Mouse (Mus musculus): ENCODE measurements at regions not wholly inside any gene's neighbourhood (a gene's known extent, or its start where the extent isn't known, plus 50 kb on each side); places are given as distances from the start of the nearest gene placed in this dataset.
A peak's percentile ranks its signal among the peaks of the same experiment; 100 is the strongest.

- DNase-seq (ENCODE audit: low spot score) (no peak), ATAC-seq (replicated peaks; ENCODE audit: insufficient number of reproducible peaks, low FRiP score, low TSS enrichment, low read depth) (no peak)
- H3K27ac ChIP-seq (replicated peaks; ENCODE audit: low read depth, low read length), result no peak overlapping the region
- no peak overlapping the region for H3K4me3 ChIP-seq (ENCODE audit: low read depth, low read length)
- H3K4me2 ChIP-seq (ENCODE audit: low read depth, low read length), result no peak overlapping the region
- no peaks in the 10 kb centered on the region for H3K9me3 ChIP-seq (replicated peaks; ENCODE audit: control insufficient read depth, low read length)
- 56% methylated on average over 5 of the region's 5 CpGs for WGBS
- no peaks in the 10 kb centered on the region for H3K4me1 ChIP-seq (ENCODE audit: control insufficient read depth, insufficient read depth, low read length)
- H3K27me3 ChIP-seq (ENCODE audit: control insufficient read depth, insufficient read depth, low read length), result no peaks in the 10 kb centered on the region
- no peaks in the 10 kb centered on the region for H3K36me3 ChIP-seq (replicated peaks; ENCODE audit: control insufficient read depth, insufficient read depth, low read depth, low read length)
- no peak overlapping the region for H3K9ac ChIP-seq (replicated peaks; ENCODE audit: low read length)
Measured at GRCm38 (mm10) chr6:93235550-93235949, 292.3 kb upstream of the Adamts9 start.

- no peaks in the 10 kb centered on the region for H3K9me3 ChIP-seq (replicated peaks; ENCODE audit: control insufficient read depth, low read length)
- no peaks in the 10 kb centered on the region for H3K4me1 ChIP-seq (ENCODE audit: control insufficient read depth, insufficient read depth, low read length)
- no peak overlapping the region for H3K9ac ChIP-seq (replicated peaks; ENCODE audit: low read length)
- 87% methylated on average over 9 of the region's 9 CpGs for WGBS
- no peak overlapping the region for H3K4me3 ChIP-seq (ENCODE audit: low read depth, low read length)
- H3K4me2 ChIP-seq (ENCODE audit: low read depth, low read length), result no peak overlapping the region
- no peak for DNase-seq (ENCODE audit: low spot score)
- H3K36me3 ChIP-seq (replicated peaks; ENCODE audit: control insufficient read depth, insufficient read depth, low read depth, low read length), result no peaks in the 10 kb centered on the region
- H3K27ac ChIP-seq (replicated peaks; ENCODE audit: low read depth, low read length), result no peak overlapping the region
- ATAC-seq (replicated peaks; ENCODE audit: insufficient number of reproducible peaks, low FRiP score, low TSS enrichment, low read depth), result no peak
- no peaks in the 10 kb centered on the region for H3K27me3 ChIP-seq (ENCODE audit: control insufficient read depth, insufficient read depth, low read length)
Measured at GRCm38 (mm10) chr6:93232636-93233035, 289.3 kb upstream of the Adamts9 start.

- no peak for DNase-seq (ENCODE audit: low spot score)
- H3K4me1 ChIP-seq (ENCODE audit: control insufficient read depth, insufficient read depth, low read length), result no peaks in the 10 kb centered on the region
- ATAC-seq (replicated peaks; ENCODE audit: insufficient number of reproducible peaks, low FRiP score, low TSS enrichment, low read depth), result no peak
- no peak overlapping the region for H3K4me2 ChIP-seq (ENCODE audit: low read depth, low read length)
- no peaks in the 10 kb centered on the region for H3K27me3 ChIP-seq (ENCODE audit: control insufficient read depth, insufficient read depth, low read length)
- H3K9me3 ChIP-seq (replicated peaks; ENCODE audit: control insufficient read depth, low read length), result no peaks in the 10 kb centered on the region
- no peaks in the 10 kb centered on the region for H3K36me3 ChIP-seq (replicated peaks; ENCODE audit: control insufficient read depth, insufficient read depth, low read depth, low read length)
- H3K4me3 ChIP-seq (ENCODE audit: low read depth, low read length), result no peak overlapping the region
- 78% methylated on average over 5 of the region's 5 CpGs for WGBS
- no peak overlapping the region for H3K9ac ChIP-seq (replicated peaks; ENCODE audit: low read length)
- no peak overlapping the region for H3K27ac ChIP-seq (replicated peaks; ENCODE audit: low read depth, low read length)
Measured at GRCm38 (mm10) chr6:93230450-93230849, 287.2 kb upstream of the Adamts9 start.

- no peaks in the 10 kb centered on the region for H3K36me3 ChIP-seq (replicated peaks; ENCODE audit: control insufficient read depth, insufficient read depth, low read depth, low read length)
- 93% methylated on average over 2 of the region's 2 CpGs for WGBS
- ATAC-seq (replicated peaks; ENCODE audit: insufficient number of reproducible peaks, low FRiP score, low TSS enrichment, low read depth) (no peak), DNase-seq (ENCODE audit: low spot score) (no peak)
- H3K27me3 ChIP-seq (ENCODE audit: control insufficient read depth, insufficient read depth, low read length), result no peaks in the 10 kb centered on the region
- no peak overlapping the region for H3K4me3 ChIP-seq (ENCODE audit: low read depth, low read length)
- no peak overlapping the region for H3K4me2 ChIP-seq (ENCODE audit: low read depth, low read length)
- H3K27ac ChIP-seq (replicated peaks; ENCODE audit: low read depth, low read length), result no peak overlapping the region
- no peak overlapping the region for H3K9ac ChIP-seq (replicated peaks; ENCODE audit: low read length)
- no peaks in the 10 kb centered on the region for H3K9me3 ChIP-seq (replicated peaks; ENCODE audit: control insufficient read depth, low read length)
- no peaks in the 10 kb centered on the region for H3K4me1 ChIP-seq (ENCODE audit: control insufficient read depth, insufficient read depth, low read length)
Measured at GRCm38 (mm10) chr6:93229320-93229719, 286.0 kb upstream of the Adamts9 start.

DNA sequence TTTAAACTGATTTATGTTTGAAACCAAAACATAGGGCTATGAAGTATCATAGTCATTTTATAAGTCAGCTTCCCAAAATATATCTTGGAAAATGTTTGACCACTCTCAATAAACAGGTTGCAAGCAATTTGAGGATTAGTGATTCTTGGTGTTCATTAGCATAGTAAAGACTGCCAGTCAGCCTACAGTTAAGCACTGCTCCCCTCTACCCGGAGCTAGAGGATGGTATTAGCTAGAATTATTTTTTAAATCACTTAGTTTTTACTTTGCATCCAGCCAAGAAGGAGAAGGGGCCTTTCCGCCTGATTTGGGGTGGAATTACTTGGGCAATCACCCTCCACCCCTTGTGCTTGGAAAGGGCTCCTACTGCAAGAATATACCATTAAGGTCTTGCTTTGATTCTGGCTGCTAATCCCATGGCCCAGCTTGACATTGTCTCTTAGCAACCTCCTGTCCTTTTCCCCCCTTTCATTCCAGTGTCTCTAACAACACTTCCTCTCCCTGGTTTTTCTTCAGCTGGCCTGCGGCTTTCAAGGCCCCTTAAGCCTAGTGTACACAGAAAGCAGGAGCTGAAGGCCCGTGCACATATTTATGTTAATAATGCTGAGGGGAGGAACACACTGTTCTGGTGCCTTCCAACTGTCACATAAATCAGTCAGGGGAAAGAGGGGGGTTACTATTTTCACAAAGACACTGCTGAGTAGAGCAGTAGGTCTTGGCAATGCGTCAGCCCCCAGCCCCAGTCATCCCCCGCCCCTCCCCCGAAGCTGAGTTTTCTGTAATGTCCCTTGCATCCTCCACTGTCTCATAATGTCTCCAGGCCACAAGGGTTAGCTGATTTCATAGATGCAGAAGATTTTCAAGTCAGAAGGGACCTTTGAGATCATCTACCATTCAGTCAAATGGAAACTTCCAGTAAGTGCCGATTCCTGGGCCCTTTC is 280.6 kb upstream of the Adamts9 start:
- Histone ChIP-seq H3K9ac (replicated peaks; ENCODE audit: low read length) (no peak overlapping the region), H3K27me3 (ENCODE audit: control insufficient read depth, insufficient read depth, low read length) (no peaks in the 10 kb centered on the region), H3K4me2 (ENCODE audit: low read depth, low read length) (no peak overlapping the region), H3K4me1 (ENCODE audit: control insufficient read depth, insufficient read depth, low read length) (no peaks in the 10 kb centered on the region; the same call in 1 of the 2 replicates), H3K36me3 (replicated peaks; ENCODE audit: control insufficient read depth, insufficient read depth, low read depth, low read length) (no peaks in the 10 kb centered on the region), H3K27ac (replicated peaks; ENCODE audit: low read depth, low read length) (no peak overlapping the region), H3K4me3 (ENCODE audit: low read depth, low read length) (no peak overlapping the region), H3K9me3 (replicated peaks; ENCODE audit: control insufficient read depth, low read length) (no peaks in the 10 kb centered on the region)
- DNase-seq (ENCODE audit: low spot score) (peak; percentile 28), ATAC-seq (replicated peaks; ENCODE audit: insufficient number of reproducible peaks, low FRiP score, low TSS enrichment, low read depth) (0 out of 2 replicates have a peak, but pooled peaks have one; percentile 29)
- 39% methylated on average over 8 of the region's 8 CpGs for WGBS

DNA sequence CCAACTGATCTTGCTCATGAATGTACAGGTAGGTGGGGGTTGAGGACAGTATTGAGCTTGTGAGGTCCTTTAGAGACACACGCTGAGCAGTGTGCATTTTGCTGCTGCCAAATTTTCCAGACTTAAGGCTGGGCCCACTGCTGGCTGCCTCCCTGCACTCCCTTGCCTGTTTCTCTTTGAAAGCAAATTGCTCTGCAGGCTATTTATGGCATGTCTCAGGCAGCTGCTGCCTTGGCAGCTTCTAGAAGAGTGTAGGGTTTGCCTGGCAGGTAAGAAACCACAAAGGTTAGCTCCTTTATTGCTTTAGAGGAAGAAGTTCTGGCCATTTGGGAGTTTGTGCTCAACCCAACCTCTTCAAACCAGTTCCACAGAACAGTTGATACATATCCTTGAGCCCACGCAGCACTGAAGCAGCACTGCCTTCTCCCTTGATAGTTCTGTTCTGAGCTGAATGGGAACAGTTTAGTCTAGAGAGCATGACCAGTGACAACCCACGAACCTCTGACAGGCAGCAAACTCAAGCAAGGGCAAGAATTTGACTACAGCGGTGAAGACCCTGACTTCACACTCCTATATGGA is 274.8 kb upstream of the Adamts9 start:
- Histone ChIP-seq H3K4me3 (ENCODE audit: low read depth, low read length) (no peak overlapping the region), H3K36me3 (replicated peaks; ENCODE audit: control insufficient read depth, insufficient read depth, low read depth, low read length) (no peaks in the 10 kb centered on the region), H3K9me3 (replicated peaks; ENCODE audit: control insufficient read depth, low read length) (no peaks in the 10 kb centered on the region), H3K27me3 (ENCODE audit: control insufficient read depth, insufficient read depth, low read length) (no peaks in the 10 kb centered on the region), H3K27ac (replicated peaks; ENCODE audit: low read depth, low read length) (no peak overlapping the region), H3K4me1 (ENCODE audit: control insufficient read depth, insufficient read depth, low read length) (no peaks in the 10 kb centered on the region), H3K4me2 (ENCODE audit: low read depth, low read length) (no peak overlapping the region), H3K9ac (replicated peaks; ENCODE audit: low read length) (no peak overlapping the region)
- ATAC-seq (replicated peaks; ENCODE audit: insufficient number of reproducible peaks, low FRiP score, low TSS enrichment, low read depth) (no peak), DNase-seq (ENCODE audit: low spot score) (no peak)
- 78% methylated on average over 4 of the region's 4 CpGs for WGBS

DNA sequence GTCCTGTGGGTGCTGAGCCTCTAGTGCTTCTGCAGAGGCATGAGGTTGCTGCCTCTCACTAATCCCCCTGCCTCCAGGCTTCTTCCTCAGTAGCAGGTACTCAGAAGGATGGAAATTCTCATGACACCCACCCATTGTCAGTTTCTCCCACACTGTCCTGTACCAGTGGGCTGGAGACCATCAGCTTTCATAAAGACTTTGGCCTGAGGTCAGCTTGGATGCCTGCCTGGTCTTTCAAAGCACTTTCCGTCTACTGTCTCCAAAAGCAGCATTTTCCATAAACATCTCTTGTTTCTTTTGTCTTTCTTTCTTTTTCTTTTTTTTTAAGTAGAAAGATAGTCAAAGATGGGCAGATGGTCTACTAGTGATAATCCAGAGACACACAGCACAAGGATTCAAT is 257.6 kb upstream of the Adamts9 start:
- Histone ChIP-seq H3K36me3 (replicated peaks; ENCODE audit: control insufficient read depth, insufficient read depth, low read depth, low read length) (no peaks in the 10 kb centered on the region), H3K4me3 (ENCODE audit: low read depth, low read length) (no peak overlapping the region), H3K4me2 (ENCODE audit: low read depth, low read length) (no peak overlapping the region), H3K27me3 (ENCODE audit: control insufficient read depth, insufficient read depth, low read length) (no peaks in the 10 kb centered on the region), H3K9me3 (replicated peaks; ENCODE audit: control insufficient read depth, low read length) (no peaks in the 10 kb centered on the region), H3K4me1 (ENCODE audit: control insufficient read depth, insufficient read depth, low read length) (no peaks in the 10 kb centered on the region), H3K9ac (replicated peaks; ENCODE audit: low read length) (no peak overlapping the region), H3K27ac (replicated peaks; ENCODE audit: low read depth, low read length) (no peak overlapping the region)
- WGBS, result 90% methylated on average over 1 of the region's 1 CpGs
- no peak for DNase-seq (ENCODE audit: low spot score)
- ATAC-seq (replicated peaks; ENCODE audit: insufficient number of reproducible peaks, low FRiP score, low TSS enrichment, low read depth), result no peak

DNA sequence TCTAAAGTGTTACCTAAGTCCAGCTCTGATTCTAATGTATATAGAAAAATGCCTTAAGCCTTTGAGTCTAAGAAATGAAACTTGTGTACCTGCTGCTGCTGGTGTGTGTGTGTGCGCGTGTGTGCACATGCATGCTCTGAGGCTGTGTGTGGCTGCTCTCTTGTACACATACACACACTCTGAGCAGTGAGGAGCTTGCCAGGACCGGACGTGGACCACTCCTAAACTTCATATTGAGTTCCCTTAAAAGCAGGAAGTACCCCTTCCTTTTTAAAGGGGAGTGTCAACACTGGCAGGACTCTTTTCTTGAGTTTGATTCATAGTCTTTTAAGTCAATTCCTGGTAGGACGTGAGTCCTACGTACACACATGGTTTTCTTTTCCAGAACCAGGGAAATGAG is 251.4 kb upstream of the Adamts9 start:
- H3K27ac ChIP-seq (replicated peaks; ENCODE audit: low read depth, low read length), result no peak overlapping the region
- WGBS, result 87% methylated on average over 6 of the region's 6 CpGs
- no peak overlapping the region for H3K4me3 ChIP-seq (ENCODE audit: low read depth, low read length)

More for the DNA sequence above, 251.4 kb upstream of the Adamts9 start:
- H3K9me3 ChIP-seq (replicated peaks; ENCODE audit: control insufficient read depth, low read length), result no peaks in the 10 kb centered on the region
- DNase-seq (ENCODE audit: low spot score) (no peak), ATAC-seq (replicated peaks; ENCODE audit: insufficient number of reproducible peaks, low FRiP score, low TSS enrichment, low read depth) (no peak)
- no peaks in the 10 kb centered on the region for H3K4me1 ChIP-seq (ENCODE audit: control insufficient read depth, insufficient read depth, low read length)
- no peaks in the 10 kb centered on the region for H3K36me3 ChIP-seq (replicated peaks; ENCODE audit: control insufficient read depth, insufficient read depth, low read depth, low read length)
- no peak overlapping the region for H3K4me2 ChIP-seq (ENCODE audit: low read depth, low read length)
- H3K9ac ChIP-seq (replicated peaks; ENCODE audit: low read length), result no peak overlapping the region
- no peaks in the 10 kb centered on the region for H3K27me3 ChIP-seq (ENCODE audit: control insufficient read depth, insufficient read depth, low read length)
